Mouse (Mus musculus) MEL (cell line): ENCODE measurements around the gene Ypel3. TPM values are rescaled to one million over a fixed set of nuclear protein-coding genes. Genes with fewer than 3 reads are reported as not detected.

Experiments used
- DNase-seq: peaks from one replicate; pipeline ENCODE4 v3.0.0; 2011; ENCODE audit warnings: low read depth, low spot score
- H3K27ac ChIP-seq: 2 replicates; pipeline ENCODE4 v1.5.1; 2012; ENCODE audit warnings: low read depth, mild to moderate bottlenecking, control low read depth, low read length, moderate library complexity; ENCODE audit not compliant: control insufficient read depth
- H3K27me3 ChIP-seq, 2 experiments: fragments of 150-350 bp in 1 of 2; sonication (generic) in 1 of 2; 2 replicates each; pipeline ENCODE4 v1.6.1; 2012; ENCODE audit warnings: low read length in 2 of 2, mild to moderate bottlenecking in 2 of 2, improper control_type of control experiment in 1 of 2, moderate library complexity in 1 of 2; ENCODE audit not compliant: insufficient read depth in 2 of 2, control insufficient read depth in 1 of 2
- H3K36me3 ChIP-seq, 2 experiments: 2 replicates each; pipeline ENCODE4 v1.6.1; 2012 to 2014; ENCODE audit warnings: low read length in 2 of 2, improper control_type of control experiment in 1 of 2, inconsistent platforms in 1 of 2, mild to moderate bottlenecking in 1 of 2; ENCODE audit not compliant: insufficient read depth in 2 of 2, control insufficient read depth in 1 of 2
- H3K4me1 ChIP-seq, 2 experiments: fragments of 150-350 bp in 1 of 2; sonication (generic) in 1 of 2; 2 replicates each; pipeline ENCODE4 v1.6.1; 2012; ENCODE audit warnings: low read length in 2 of 2, improper control_type of control experiment in 1 of 2, mild to moderate bottlenecking in 1 of 2; ENCODE audit not compliant: insufficient read depth in 2 of 2, control insufficient read depth in 1 of 2
- H3K4me3 ChIP-seq, 2 experiments: fragments of 150-350 bp in 1 of 2; sonication (generic) in 1 of 2; 2 replicates each; pipeline ENCODE4 v1.5.1; 2012; ENCODE audit warnings: low read depth in 2 of 2, low read length in 2 of 2, mild to moderate bottlenecking in 2 of 2, moderate library complexity in 2 of 2, control low read depth in 1 of 2, improper control_type of control experiment in 1 of 2; ENCODE audit not compliant: control insufficient read depth in 1 of 2, insufficient read depth in 1 of 2
- H3K79me2 ChIP-seq: 2 replicates; pipeline ENCODE4 v1.6.1; 2012; ENCODE audit warnings: mild to moderate bottlenecking, low read length, moderate library complexity; ENCODE audit not compliant: control insufficient read depth, poor library complexity, insufficient read depth
- H3K9ac ChIP-seq: 2 replicates; pipeline ENCODE4 v1.6.1; 2012; ENCODE audit warnings: low read depth, mild to moderate bottlenecking, control low read depth, low read length, moderate library complexity; ENCODE audit not compliant: control insufficient read depth, poor library complexity, severe bottlenecking
- H3K9me3 ChIP-seq: fragments of 150-350 bp; sonication (generic); replicated peaks from 2 replicates; pipeline ENCODE4 v1.6.1; 2012; ENCODE audit warnings: mild to moderate bottlenecking, low read length, improper control_type of control experiment, moderate library complexity; ENCODE audit not compliant: insufficient read depth
- E2F4 ChIP-seq: IDR thresholded peaks from 2 replicates; pipeline ENCODE4 v1.6.1; 2011; ENCODE audit warnings: low read depth, low read length, improper control_type of control experiment, borderline replicate concordance
- MEF2A ChIP-seq: IDR thresholded peaks from 2 replicates; pipeline ENCODE4 v1.6.1; 2014; ENCODE audit warnings: low read depth, mild to moderate bottlenecking, inconsistent platforms, low read length, improper control_type of control experiment; ENCODE audit not compliant: poor library complexity, insufficient replicate concordance, severe bottlenecking; ENCODE audit errors: extremely low read depth
- MYB ChIP-seq: IDR thresholded peaks from 2 replicates; pipeline ENCODE4 v1.6.1; 2011; ENCODE audit warnings: mild to moderate bottlenecking, low read depth, low read length, improper control_type of control experiment
- NRF1 ChIP-seq: IDR thresholded peaks from 2 replicates; pipeline ENCODE4 v1.6.1; 2014; ENCODE audit warnings: low read depth, mild to moderate bottlenecking, inconsistent platforms, low read length, improper control_type of control experiment, moderate library complexity; ENCODE audit not compliant: poor library complexity, insufficient read depth, severe bottlenecking
- POLR2AphosphoS5 ChIP-seq: IDR thresholded peaks from 2 replicates; pipeline ENCODE4 v1.6.1; 2012; ENCODE audit warnings: low read depth, borderline replicate concordance, mild to moderate bottlenecking, inconsistent platforms, low read length, moderate library complexity, mixed read lengths
- RAD21 ChIP-seq: IDR thresholded peaks from 2 replicates; pipeline ENCODE4 v1.6.1; 2011; ENCODE audit warnings: mild to moderate bottlenecking, low read depth, low read length, improper control_type of control experiment
- RCOR1 ChIP-seq: IDR thresholded peaks from 2 replicates; pipeline ENCODE4 v1.6.1; 2012; ENCODE audit warnings: low read depth, mild to moderate bottlenecking, inconsistent platforms, low read length, improper control_type of control experiment
- SIN3A ChIP-seq: IDR thresholded peaks from 2 replicates; pipeline ENCODE4 v1.6.1; 2012; ENCODE audit warnings: low read length, improper control_type of control experiment, inconsistent platforms
- SMC3 ChIP-seq: IDR thresholded peaks from 2 replicates; pipeline ENCODE4 v1.6.1; 2011; ENCODE audit warnings: low read depth, low read length, improper control_type of control experiment
- TAL1 ChIP-seq: IDR thresholded peaks from 2 replicates; pipeline ENCODE4 v1.6.1; 2012; ENCODE audit warnings: mild to moderate bottlenecking, inconsistent platforms, low read length, moderate library complexity, mixed read lengths
- USF1 ChIP-seq: IDR thresholded peaks from 2 replicates; pipeline ENCODE4 v1.6.1; 2014; ENCODE audit warnings: low read depth, mild to moderate bottlenecking, inconsistent platforms, low read length, improper control_type of control experiment, moderate library complexity
- USF2 ChIP-seq, 2 experiments: IDR thresholded peaks; 2 replicates each; pipeline ENCODE4 v1.6.1; 2011 to 2012; ENCODE audit warnings: improper control_type of control experiment in 2 of 2, low read length in 2 of 2, borderline replicate concordance in 1 of 2, inconsistent platforms in 1 of 2, low read depth in 1 of 2, mild to moderate bottlenecking in 1 of 2; ENCODE audit not compliant: insufficient read depth in 1 of 2
- ZNF384 ChIP-seq: IDR thresholded peaks from 2 replicates; pipeline ENCODE4 v1.6.1; 2012; ENCODE audit warnings: low read depth, mild to moderate bottlenecking, inconsistent platforms, low read length, improper control_type of control experiment
- polyA plus RNA-seq, 2 experiments: library from polyadenylated mRNA; stranded (reverse) in 1 of 2; unstranded in 1 of 2; fragments of >175 nt in 1 of 2; fragments of >200 nt in 1 of 2; gene quantifications; 2 replicates each; pipeline versions ENCODE4 v1.2.1 to v1.2.4; 2012; ENCODE audit warnings: low replicate concordance in 2 of 2, low read depth in 1 of 2; ENCODE audit not compliant: insufficient read length in 2 of 2, insufficient read depth in 1 of 2, missing spikeins in 1 of 2
- total RNA-seq: library from RNA; depleted of rRNA; stranded (reverse); fragments of 300-350 nt; gene quantifications from 2 replicates; pipeline ENCODE4 v1.2.3, GENCODE M21; 2012; rRNA removed

Gene Ypel3
- total and polyA plus RNA-seq, 3 experiments, result 2.1 to 12.6 TPM; not detected in 1

DNA sequence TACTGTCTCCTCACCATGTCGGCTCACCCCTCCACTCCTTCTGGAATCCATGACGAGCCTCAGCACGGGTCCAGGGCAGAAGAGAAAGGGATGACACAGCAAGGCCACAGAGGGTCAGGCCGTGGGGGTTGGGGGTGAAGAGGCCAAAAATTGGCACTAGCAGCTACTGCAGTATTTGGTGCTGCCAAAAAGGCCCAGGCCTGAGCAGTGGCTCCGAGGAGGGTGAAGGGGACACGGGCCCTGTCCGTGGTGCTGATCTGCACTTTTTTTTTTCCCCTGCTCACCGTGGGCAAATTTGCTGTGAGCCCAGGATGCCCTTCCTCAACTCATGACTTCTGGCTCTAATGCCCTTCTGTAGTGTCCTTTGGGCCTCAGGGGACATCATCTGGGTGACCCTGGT, 48.6 kb downstream of the Ypel3 start:
- H3K36me3 ChIP-seq, result no peaks in the 10 kb centered on the region
- no peak overlapping the region for H3K9ac ChIP-seq
- TF ChIP-seq RCOR1 (no peak), POLR2AphosphoS5 (no peak), NRF1 (no peak), SMC3 (0 out of 2 replicates have a peak, but pooled peaks have one; percentile 8), E2F4 (no peak), MYB (no peak), USF2 (IDR thresholded peaks at IDR 0.05; ENCODE audit: borderline replicate concordance in 1 of 2, insufficient read depth in 1 of 2, low read depth in 1 of 2, low read length in 2 of 2) (no peak), SIN3A (peak; percentile 72), ZNF384 (peak; percentile 92), TAL1 (no peak), USF1 (no peak)
- H3K79me2 ChIP-seq, result no peaks in the 10 kb centered on the region
- H3K4me3 ChIP-seq, result no peak overlapping the region
- H3K9me3 ChIP-seq, result no peaks in the 10 kb centered on the region
- DNase-seq, result peak; percentile 62
- no peak overlapping the region for H3K27ac ChIP-seq
- H3K27me3 ChIP-seq, result no peaks in the 10 kb centered on the region
- peaks cover 2 to 8% of the 10 kb centered on the region in 2 experiments; a peak in 2 of 4 replicates for H3K4me1 ChIP-seq

- no peak overlapping the region for H3K4me3 ChIP-seq
- H3K9me3 ChIP-seq, result no peaks in the 10 kb centered on the region
- no peaks in the 10 kb centered on the region for H3K79me2 ChIP-seq
- no peak for DNase-seq
- no peaks in the 10 kb centered on the region for H3K27me3 ChIP-seq
- TF ChIP-seq SIN3A (no peak), MEF2A (no peak), RAD21 (no peak), TAL1 (no peak)
- H3K9ac ChIP-seq, result no peak overlapping the region
- H3K4me1 ChIP-seq, result peaks cover 2 to 8% of the 10 kb centered on the region in 2 experiments; a peak in 2 of 4 replicates
- no peaks in the 10 kb centered on the region for H3K36me3 ChIP-seq
- H3K27ac ChIP-seq, result no peak overlapping the region
Observed at GRCm38 (mm10) chr7:126825952-126826351, 49.2 kb downstream of the Ypel3 start.

Other genes starting within 250 kb of the Ypel3 start
Only the 30 nearest of the 31 such genes appear.
- gene Eif3c, start 210.5 kb upstream of the Ypel3 start, total RNA-seq, result 233 and 270 TPM in 2 replicates
- gene Eif3c, start 210.5 kb upstream of the Ypel3 start, polyA plus RNA-seq, result 100 to 1,000 TPM; 404 to 819 TPM
- gene Apobr, start 192.0 kb upstream of the Ypel3 start, total RNA-seq, result 0.23 and 0.56 TPM in 2 replicates
- gene Apobr, start 192.0 kb upstream of the Ypel3 start, polyA plus RNA-seq, result 1 to 10 TPM in 1 of 2 experiments, not detected in 1; 5.4 TPM
- gene Cln3, start 191.1 kb upstream of the Ypel3 start, total RNA-seq, result 16.2 and 20.5 TPM in 2 replicates
- gene Cln3, start 191.1 kb upstream of the Ypel3 start, polyA plus RNA-seq, result 10 to 100 TPM in 1 of 2 experiments, not detected in 1; 61.9 TPM
- gene Il27, start 182.0 kb upstream of the Ypel3 start, total RNA-seq, result not detected in 2 replicates
- under 1 TPM in 1 of 2 experiments, not detected in 1; 0.07 TPM for gene Il27, start 182.0 kb upstream of the Ypel3 start, polyA plus RNA-seq
- 1.8 and 9.5 TPM in 2 replicates for gene Nupr1, start 146.1 kb upstream of the Ypel3 start, total RNA-seq
- 10 to 100 TPM in 1 of 2 experiments, not detected in 1; 11.0 TPM for gene Nupr1, start 146.1 kb upstream of the Ypel3 start, polyA plus RNA-seq
- 56.1 and 81.7 TPM in 2 replicates for gene Sgf29, start 127.6 kb upstream of the Ypel3 start, total RNA-seq
- 100 to 1,000 TPM in 1 of 2 experiments, not detected in 1; 117 TPM for gene Sgf29, start 127.6 kb upstream of the Ypel3 start, polyA plus RNA-seq
- gene Sult1a1, start 100.5 kb upstream of the Ypel3 start, total RNA-seq, result not detected in 2 replicates
- gene Sult1a1, start 100.5 kb upstream of the Ypel3 start, polyA plus RNA-seq, result under 1 TPM in 1 of 2 experiments, not detected in 1; 0.36 TPM
- 138 and 163 TPM in 2 replicates for gene Bola2, start 81.6 kb upstream of the Ypel3 start, total RNA-seq
- 100 to 1,000 TPM in 1 of 2 experiments, not detected in 1; 436 TPM for gene Bola2, start 81.6 kb upstream of the Ypel3 start, polyA plus RNA-seq
- 4.6 and 5.4 TPM in 2 replicates for gene Slx1b, start 81.2 kb upstream of the Ypel3 start, total RNA-seq
- gene Slx1b, start 81.2 kb upstream of the Ypel3 start, polyA plus RNA-seq, result 10 to 100 TPM in 1 of 2 experiments, not detected in 1; 10.2 TPM
- 195 and 279 TPM in 2 replicates for gene Coro1a, start 69.2 kb upstream of the Ypel3 start, total RNA-seq
- gene Coro1a, start 69.2 kb upstream of the Ypel3 start, polyA plus RNA-seq, result 100 to 1,000 TPM in 1 of 2 experiments, not detected in 1; 204 TPM
- 5.2 and 7.1 TPM in 2 replicates for gene Mapk3, start 17.4 kb upstream of the Ypel3 start, total RNA-seq
- 10 to 100 TPM in 1 of 2 experiments, not detected in 1; 45.1 TPM for gene Mapk3, start 17.4 kb upstream of the Ypel3 start, polyA plus RNA-seq
- gene Gdpd3, start 10.6 kb upstream of the Ypel3 start, total RNA-seq, result 12.6 and 12.7 TPM in 2 replicates
- 10 to 100 TPM in 1 of 2 experiments, not detected in 1; 13.0 TPM for gene Gdpd3, start 10.6 kb upstream of the Ypel3 start, polyA plus RNA-seq
- gene Tbx6, start 4.5 kb downstream of the Ypel3 start, total RNA-seq, result 0.12 and 0.13 TPM in 2 replicates
- under 1 TPM in 1 of 2 experiments, not detected in 1; 0.15 TPM for gene Tbx6, start 4.5 kb downstream of the Ypel3 start, polyA plus RNA-seq
- 255 and 257 TPM in 2 replicates for gene Ppp4c, start 15.5 kb downstream of the Ypel3 start, total RNA-seq
- 100 to 1,000 TPM; 265 to 540 TPM for gene Ppp4c, start 15.5 kb downstream of the Ypel3 start, polyA plus RNA-seq
- 1.7 TPM in 2 replicates for gene Fam57b, start 20.7 kb downstream of the Ypel3 start, total RNA-seq
- gene Fam57b, start 20.7 kb downstream of the Ypel3 start, polyA plus RNA-seq, result under 1 TPM in 1 of 2 experiments, not detected in 1; 0.50 TPM
- gene 4930451I11Rik, start 54.7 kb downstream of the Ypel3 start, total RNA-seq, result not detected in 2 replicates
- gene 4930451I11Rik, start 54.7 kb downstream of the Ypel3 start, polyA plus RNA-seq, result not detected
- 1.6 and 2.3 TPM in 2 replicates for gene Doc2a, start 70.5 kb downstream of the Ypel3 start, total RNA-seq
- gene Doc2a, start 70.5 kb downstream of the Ypel3 start, polyA plus RNA-seq, result not detected
- gene Hirip3, start 85.0 kb downstream of the Ypel3 start, total RNA-seq, result 44.0 and 55.6 TPM in 2 replicates
- 100 to 1,000 TPM in 1 of 2 experiments, not detected in 1; 137 TPM for gene Hirip3, start 85.0 kb downstream of the Ypel3 start, polyA plus RNA-seq
- gene Ino80e, start 85.4 kb downstream of the Ypel3 start, total RNA-seq, result 77.1 and 93.0 TPM in 2 replicates
- gene Ino80e, start 85.4 kb downstream of the Ypel3 start, polyA plus RNA-seq, result 100 to 1,000 TPM; 189 to 476 TPM
- 26.2 and 34.2 TPM in 2 replicates for gene Taok2, start 107.7 kb downstream of the Ypel3 start, total RNA-seq
- 10 to 100 TPM; 29.0 to 52.3 TPM for gene Taok2, start 107.7 kb downstream of the Ypel3 start, polyA plus RNA-seq
- gene Tmem219, start 146.0 kb downstream of the Ypel3 start, total RNA-seq, result 18.0 and 18.8 TPM in 2 replicates
- 10 to 100 TPM in 1 of 2 experiments, not detected in 1; 34.5 TPM for gene Tmem219, start 146.0 kb downstream of the Ypel3 start, polyA plus RNA-seq
- gene Kctd13, start 151.9 kb downstream of the Ypel3 start, total RNA-seq, result 17.7 and 18.1 TPM in 2 replicates
- 10 to 100 TPM in 1 of 2 experiments, not detected in 1; 26.2 TPM for gene Kctd13, start 151.9 kb downstream of the Ypel3 start, polyA plus RNA-seq
- gene Asphd1, start 172.6 kb downstream of the Ypel3 start, total RNA-seq, result 0.15 TPM in 1 of 2 replicates, not detected in the other
- gene Asphd1, start 172.6 kb downstream of the Ypel3 start, polyA plus RNA-seq, result under 1 TPM in 1 of 2 experiments, not detected in 1; 0.74 TPM
- 0.49 and 2.0 TPM in 2 replicates for gene Sez6l2, start 173.6 kb downstream of the Ypel3 start, total RNA-seq
- 1 to 10 TPM in 1 of 2 experiments, not detected in 1; 6.1 TPM for gene Sez6l2, start 173.6 kb downstream of the Ypel3 start, polyA plus RNA-seq
- 72.5 and 98.4 TPM in 2 replicates for gene Cdipt, start 199.0 kb downstream of the Ypel3 start, total RNA-seq
- 100 to 1,000 TPM in 1 of 2 experiments, not detected in 1; 151 TPM for gene Cdipt, start 199.0 kb downstream of the Ypel3 start, polyA plus RNA-seq
- 0.35 and 0.49 TPM in 2 replicates for gene Cdiptos, start 199.1 kb downstream of the Ypel3 start, total RNA-seq
- gene Cdiptos, start 199.1 kb downstream of the Ypel3 start, polyA plus RNA-seq, result 1 to 10 TPM in 1 of 2 experiments, not detected in 1; 1.8 TPM
- 19.4 and 19.8 TPM in 2 replicates for gene Mvp, start 237.7 kb downstream of the Ypel3 start, total RNA-seq
- 10 to 100 TPM in 1 of 2 experiments, not detected in 1; 20.6 TPM for gene Mvp, start 237.7 kb downstream of the Ypel3 start, polyA plus RNA-seq
- gene Pagr1b, start 239.5 kb downstream of the Ypel3 start, total RNA-seq, result 0.39 TPM in 1 of 2 replicates, not detected in the other
- 1 to 10 TPM in 1 of 2 experiments, not detected in 1; 4.5 TPM for gene Pagr1b, start 239.5 kb downstream of the Ypel3 start, polyA plus RNA-seq
- 55.4 and 60.2 TPM in 2 replicates for gene Pagr1a, start 240.4 kb downstream of the Ypel3 start, total RNA-seq
- 10 to 100 TPM in 1 of 2 experiments, not detected in 1; 85.9 TPM for gene Pagr1a, start 240.4 kb downstream of the Ypel3 start, polyA plus RNA-seq
- 13.8 and 20.5 TPM in 2 replicates for gene Gm42742, start 244.1 kb downstream of the Ypel3 start, total RNA-seq
- 10 to 100 TPM in 1 of 2 experiments, not detected in 1; 27.2 TPM for gene Gm42742, start 244.1 kb downstream of the Ypel3 start, polyA plus RNA-seq